8 mouse cellular contexts compared by ENCODE assay signal in genomic region chr7:105952408-105952807, GRCm38 (mm10). TPM values are rescaled to one million over a fixed set of nuclear protein-coding genes. Genes with fewer than 3 reads are reported as not detected.
DNase-seq lines count a peak whose midpoint lies in the region; ATAC-seq and TF ChIP-seq lines count a peak whose summit lies in the region.
"Not testable (repeated sequence)": the region's sequence is repeated elsewhere in the genome, so short reads cannot be mapped to it uniquely, and the experiment has no call there.

No protein-coding gene starts in this region.

- H3K4me1 ChIP-seq in forebrain, embryonic 12.5 days; heart, postnatal 0 days (ENCODE audit: control insufficient read depth, insufficient read depth); intestine, embryonic 14.5 days (replicated peaks; ENCODE audit: control insufficient read depth, insufficient read depth, low read length); limb, embryonic 11.5 days (ENCODE audit: control insufficient read depth, insufficient read depth, low read length); liver, embryonic 16.5 days (ENCODE audit: control insufficient read depth, low read depth, low read length); midbrain, embryonic 11.5 days (ENCODE audit: control insufficient read depth, insufficient read depth, low read length); neural tube, embryonic 14.5 days (ENCODE audit: control insufficient read depth, insufficient read depth, low read length): not testable (repeated sequence)

- not testable (repeated sequence) for DNase-seq in heart, postnatal 0 days (ENCODE audit: low spot score); intestine, embryonic 14.5 days (ENCODE audit: low spot score); limb, embryonic 11.5 days (ENCODE audit: low spot score); midbrain, embryonic 11.5 days (ENCODE audit: low spot score, missing footprints)

- H3K27me3 ChIP-seq in forebrain, embryonic 12.5 days; heart, postnatal 0 days (ENCODE audit: control insufficient read depth, insufficient read depth, low read length); intestine, embryonic 14.5 days (replicated peaks; ENCODE audit: control insufficient read depth, insufficient read depth, low read length); limb, embryonic 11.5 days (ENCODE audit: control insufficient read depth, insufficient read depth, low read length); liver, embryonic 16.5 days (ENCODE audit: control insufficient read depth, insufficient read depth, low read depth, low read length); midbrain, embryonic 11.5 days (ENCODE audit: control insufficient read depth, insufficient read depth, low read length); neural tube, embryonic 14.5 days (ENCODE audit: control insufficient read depth, insufficient read depth, low read length): not testable (repeated sequence)

- not testable (repeated sequence) for TF ChIP-seq EP300 in heart, postnatal 0 days (IDR thresholded peaks at IDR 0.05; ENCODE audit: low read depth)

- WGBS in forebrain, embryonic 12.5 days, result no CpG with 5 or more reads among the region's 5 CpGs
- WGBS in heart, postnatal 0 days, result no CpG with 5 or more reads among the region's 5 CpGs
- no CpG with 5 or more reads among the region's 5 CpGs for WGBS in intestine, embryonic 14.5 days
- WGBS in limb, embryonic 11.5 days, result no CpG with 5 or more reads among the region's 5 CpGs
- WGBS in liver, embryonic 16.5 days (ENCODE audit: insufficient replicate concordance), result no CpG with 5 or more reads among the region's 5 CpGs
- no CpG with 5 or more reads among the region's 5 CpGs for WGBS in midbrain, embryonic 11.5 days
- WGBS in neural tube, embryonic 14.5 days, result no CpG with 5 or more reads among the region's 5 CpGs

- H3K27ac ChIP-seq in forebrain, embryonic 12.5 days; heart, postnatal 0 days (ENCODE audit: low read depth); intestine, embryonic 14.5 days (ENCODE audit: low read depth); limb, embryonic 11.5 days (replicated peaks; ENCODE audit: low read depth, low read length); liver, embryonic 16.5 days (ENCODE audit: low read length); midbrain, embryonic 11.5 days (ENCODE audit: low read depth, low read length); neural tube, embryonic 14.5 days (ENCODE audit: low read depth, low read length): not testable (repeated sequence)

- not testable (repeated sequence) for H3K36me3 ChIP-seq in forebrain, embryonic 12.5 days (replicated peaks); heart, postnatal 0 days (replicated peaks; ENCODE audit: control insufficient read depth, insufficient read depth, low read length); intestine, embryonic 14.5 days (ENCODE audit: control insufficient read depth, insufficient read depth, low read length); limb, embryonic 11.5 days (ENCODE audit: control insufficient read depth, insufficient read depth, low read length); liver, embryonic 16.5 days (ENCODE audit: control insufficient read depth, insufficient read depth); midbrain, embryonic 11.5 days (ENCODE audit: control insufficient read depth, insufficient read depth, low read length); neural tube, embryonic 14.5 days (ENCODE audit: control insufficient read depth, insufficient read depth, low read length)

- H3K9ac ChIP-seq in forebrain, embryonic 12.5 days; heart, postnatal 0 days (replicated peaks; ENCODE audit: low read depth, low read length); intestine, embryonic 14.5 days (ENCODE audit: low read length); limb, embryonic 11.5 days (ENCODE audit: low read length); liver, embryonic 16.5 days (ENCODE audit: low read depth, low read length); midbrain, embryonic 11.5 days (ENCODE audit: low read length); neural tube, embryonic 14.5 days (replicated peaks; ENCODE audit: low read depth, low read length): not testable (repeated sequence)

- peak; percentile 67 for ATAC-seq in CD4-positive, CD25-positive, alpha-beta regulatory T cell, adult 4 months
- ATAC-seq in forebrain, embryonic 12.5 days (ENCODE audit: low FRiP score), result peak; percentile 60; the same call in 1 of the 2 replicates
- peak; percentile 55; the same call in 1 of the 2 replicates for ATAC-seq in heart, postnatal 0 days (ENCODE audit: insufficient read depth, low read depth)
- 0 out of 2 replicates have a peak, but pooled peaks have one; percentile 40 for ATAC-seq in intestine, embryonic 14.5 days (replicated peaks; ENCODE audit: low FRiP score, low TSS enrichment, low read depth)
- peak; percentile 72 for ATAC-seq in limb, embryonic 11.5 days (ENCODE audit: insufficient number of reproducible peaks, low FRiP score, low TSS enrichment, low read depth)
- peak; percentile 64; the same call in 1 of the 2 replicates for ATAC-seq in liver, embryonic 16.5 days (ENCODE audit: low read depth)
- peak; percentile 88 for ATAC-seq in midbrain, embryonic 11.5 days (ENCODE audit: low FRiP score)
- ATAC-seq in neural tube, embryonic 14.5 days (ENCODE audit: low read depth), result peak; percentile 66

- not testable (repeated sequence) for TF ChIP-seq CTCF in heart, postnatal 0 days (IDR thresholded peaks at IDR 0.05; ENCODE audit: low read depth)

- H3K4me3 ChIP-seq in forebrain, embryonic 12.5 days (replicated peaks); heart, postnatal 0 days (ENCODE audit: low read depth, low read length); intestine, embryonic 14.5 days (ENCODE audit: low read depth, low read length); limb, embryonic 11.5 days (ENCODE audit: low read depth, low read length); liver, embryonic 16.5 days (ENCODE audit: low read depth, low read length); midbrain, embryonic 11.5 days (ENCODE audit: low read depth, low read length); neural tube, embryonic 14.5 days (ENCODE audit: low read depth, low read length): not testable (repeated sequence)

- H3K4me2 ChIP-seq in forebrain, embryonic 12.5 days; heart, postnatal 0 days (ENCODE audit: low read depth, low read length); intestine, embryonic 14.5 days (ENCODE audit: low read length); limb, embryonic 11.5 days (ENCODE audit: low read depth, severe bottlenecking); liver, embryonic 16.5 days (ENCODE audit: low read depth, low read length); midbrain, embryonic 11.5 days; neural tube, embryonic 14.5 days (ENCODE audit: low read depth, low read length): not testable (repeated sequence)

- not testable (repeated sequence) for H3K9me3 ChIP-seq in forebrain, embryonic 12.5 days; heart, postnatal 0 days (replicated peaks; ENCODE audit: control insufficient read depth, low read length); intestine, embryonic 14.5 days (ENCODE audit: control insufficient read depth, low read length); limb, embryonic 11.5 days (ENCODE audit: control insufficient read depth, low read length); liver, embryonic 16.5 days (replicated peaks; ENCODE audit: control insufficient read depth, low read length); midbrain, embryonic 11.5 days (ENCODE audit: control insufficient read depth, low read length); neural tube, embryonic 14.5 days (ENCODE audit: control insufficient read depth, low read length)

RNA-seq across cellular contexts. Expression of gene Gm4070, which starts 1.4 kb away (rescaled TPM):
- polyA plus RNA-seq in CD4-positive, CD25-positive, alpha-beta regulatory T cell, adult 4 months (2017; shearing (Covaris generic)), result 100 to 1,000 TPM; 206 to 239 TPM
- polyA plus RNA-seq in forebrain, embryonic 12.5 days (2016; fragmentation: Nextera tagmentation; extraction: Ambion mirVana), result 0.06 TPM in 1 of 2 replicates, not detected in the other
- total RNA-seq in heart, postnatal 0 days (2014; rRNA removed; ENCODE audit: low replicate concordance), result 50.6 and 55.0 TPM in 2 replicates
- 1.3 and 1.4 TPM in 2 replicates for polyA plus RNA-seq in heart, postnatal 0 days (2015; fragmentation: Nextera tagmentation; extraction: Ambion mirVana)
- polyA plus RNA-seq in intestine, embryonic 14.5 days (2014; fragmentation: Nextera tagmentation; extraction: Ambion mirVana), result 0.73 and 0.96 TPM in 2 replicates
- 0.21 TPM in 1 of 2 replicates, not detected in the other for polyA plus RNA-seq in limb, embryonic 11.5 days (2014; fragmentation: Nextera tagmentation; extraction: Ambion mirVana)
- polyA plus RNA-seq in liver, embryonic 16.5 days (2015; fragmentation: Nextera tagmentation; extraction: Ambion mirVana), result 0.98 and 1.3 TPM in 2 replicates
- 0.07 and 0.36 TPM in 2 replicates for polyA plus RNA-seq in midbrain, embryonic 11.5 days (2014; fragmentation: Nextera tagmentation; extraction: Ambion mirVana)
- 0.21 and 0.27 TPM in 2 replicates for polyA plus RNA-seq in neural tube, embryonic 14.5 days (2014; fragmentation: Nextera tagmentation; extraction: Ambion mirVana)

Comparison
In these comparisons a context has a peak if more than half of its experiments do, and no peak if none do; other contexts are left out.
1. RNA of gene Gm4070, which starts 1.4 kb away (polyA plus RNA-seq): 206 to 239 TPM in CD4-positive, CD25-positive, alpha-beta regulatory T cell, adult 4 months; 1.3 to 1.4 TPM in heart, postnatal 0 days, 0.98 to 1.3 TPM in liver, embryonic 16.5 days, 0.73 to 0.96 TPM in intestine, embryonic 14.5 days, 0.21 to 0.27 TPM in neural tube, embryonic 14.5 days, 0.21 TPM in limb, embryonic 11.5 days, 0.06 TPM in forebrain, embryonic 12.5 days and 0.07 to 0.36 TPM in midbrain, embryonic 11.5 days; every median in the first group is over 10 times any median in the second.
2. Peak in every context shown above with its lines, with median percentiles within 50 percentile points of each other: ATAC-seq.